Mouse (Mus musculus): ENCODE results near the gene Nrip2.

DNA sequence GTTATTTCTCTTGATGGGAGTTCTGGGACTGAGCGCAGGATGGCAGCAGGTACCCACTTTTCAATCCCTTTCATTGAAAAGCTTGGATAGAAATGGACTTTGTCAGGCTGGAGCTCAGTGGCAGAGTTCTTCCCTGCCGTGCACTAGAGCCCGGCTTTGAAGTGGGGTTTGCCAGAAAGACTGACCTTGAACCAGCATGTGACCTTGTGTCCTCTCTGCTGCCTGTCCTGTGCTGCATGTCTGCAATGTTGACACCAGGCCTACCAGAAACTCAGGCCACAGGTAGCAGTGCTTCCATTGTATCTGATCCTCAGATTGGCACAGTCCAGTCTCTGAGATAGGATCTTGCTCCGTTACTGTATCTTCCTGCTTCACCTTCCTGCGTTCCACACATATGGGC is 29.1 kb upstream of the Nrip2 start:
- TF ChIP-seq CTCF (IDR thresholded peaks at IDR 0.05; ENCODE audit: control insufficient read depth, insufficient read depth, low read length) (no peak), POLR2A (IDR thresholded peaks at IDR 0.05; ENCODE audit: borderline replicate concordance, control insufficient read depth, low read depth, low read length) (no peak)
